Mouse (Mus musculus): ENCODE measurements around the gene Slc35b1. TPM values are rescaled to one million over a fixed set of nuclear protein-coding genes. Genes with fewer than 3 reads are reported as not detected.

Slc35b1 gene
- polyA plus RNA-seq, 1 experiment from 2014 or later = 90.5 TPM

Other genes starting within 250 kb of the Slc35b1 start
- not detected in 2 replicates for gene Dlx4, start 238.4 kb upstream of the Slc35b1 start, polyA plus RNA-seq (2014; fragmentation: Nextera tagmentation; extraction: Ambion mirVana)
- 0.14 TPM in 1 of 2 replicates, not detected in the other for gene Tac4, start 123.2 kb upstream of the Slc35b1 start, polyA plus RNA-seq (2014; fragmentation: Nextera tagmentation; extraction: Ambion mirVana)
- 68.7 and 76.8 TPM in 2 replicates for gene Kat7, start 74.4 kb upstream of the Slc35b1 start, polyA plus RNA-seq (2014; fragmentation: Nextera tagmentation; extraction: Ambion mirVana)
- 10.3 and 10.9 TPM in 2 replicates for gene Fam117a, start 47.7 kb upstream of the Slc35b1 start, polyA plus RNA-seq (2014; fragmentation: Nextera tagmentation; extraction: Ambion mirVana)
- 95.5 and 105 TPM in 2 replicates for gene Spop, start 29.4 kb downstream of the Slc35b1 start, polyA plus RNA-seq (2014; fragmentation: Nextera tagmentation; extraction: Ambion mirVana)
- gene Nxph3, start 129.9 kb downstream of the Slc35b1 start, polyA plus RNA-seq (2014; fragmentation: Nextera tagmentation; extraction: Ambion mirVana) = 0.68 and 0.74 TPM in 2 replicates
- 15.3 and 17.6 TPM in 2 replicates for gene Ngfr, start 203.0 kb downstream of the Slc35b1 start, polyA plus RNA-seq (2014; fragmentation: Nextera tagmentation; extraction: Ambion mirVana)